Mouse (Mus musculus): ENCODE data around the gene Slc17a9.

The Slc17a9 gene

GRCm38 (mm10) chr2:180695176-180695575 is 29.9 kb upstream of the Slc17a9 start:
- peaks cover 88% of the 10 kb centered on the region for H3K36me3 ChIP-seq (ENCODE audit: insufficient read depth, low read length)
- H3K27me3 ChIP-seq (ENCODE audit: insufficient read depth, low read length): no peaks in the 10 kb centered on the region
- TF ChIP-seq NANOG (IDR thresholded peaks at IDR 0.05; ENCODE audit: borderline replicate concordance, low read length): no peak
- TF ChIP-seq CTCF (conservative IDR thresholded peaks at IDR 0.05; ENCODE audit: low read length): no peak
- TF ChIP-seq POU5F1 (IDR thresholded peaks at IDR 0.05; ENCODE audit: borderline replicate concordance, low read length): no peak
- no peaks in the 10 kb centered on the region for H3K9me3 ChIP-seq (ENCODE audit: low read length)
- H3K4me3 ChIP-seq (replicated peaks; ENCODE audit: low read length): no peak overlapping the region
- peaks cover 99% of the 10 kb centered on the region for H3K4me1 ChIP-seq (replicated peaks; ENCODE audit: low read depth, low read length)

GRCm38 (mm10) chr2:180700457-180700856 is 24.6 kb upstream of the Slc17a9 start:
- Histone ChIP-seq H3K4me3 (replicated peaks; ENCODE audit: low read length) (peak overlapping the region; percentile 99), H3K27me3 (ENCODE audit: insufficient read depth, low read length) (no peaks in the 10 kb centered on the region), H3K9me3 (ENCODE audit: low read length) (no peaks in the 10 kb centered on the region), H3K36me3 (ENCODE audit: insufficient read depth, low read length) (peaks cover 78% of the 10 kb centered on the region), H3K4me1 (replicated peaks; ENCODE audit: low read depth, low read length) (peaks cover 93% of the 10 kb centered on the region)
- TF ChIP-seq POU5F1 (IDR thresholded peaks at IDR 0.05; ENCODE audit: borderline replicate concordance, low read length) (no peak), NANOG (IDR thresholded peaks at IDR 0.05; ENCODE audit: borderline replicate concordance, low read length) (no peak), CTCF (conservative IDR thresholded peaks at IDR 0.05; ENCODE audit: low read length) (no peak)

- Histone ChIP-seq H3K27me3 (ENCODE audit: insufficient read depth, low read length) (no peaks in the 10 kb centered on the region), H3K4me1 (replicated peaks; ENCODE audit: low read depth, low read length) (peaks cover 93% of the 10 kb centered on the region), H3K9me3 (ENCODE audit: low read length) (no peaks in the 10 kb centered on the region), H3K36me3 (ENCODE audit: insufficient read depth, low read length) (peaks cover 78% of the 10 kb centered on the region), H3K4me3 (replicated peaks; ENCODE audit: low read length) (peak overlapping the region; percentile 99)
- TF ChIP-seq CTCF (conservative IDR thresholded peaks at IDR 0.05; ENCODE audit: low read length) (no peak), NANOG (IDR thresholded peaks at IDR 0.05; ENCODE audit: borderline replicate concordance, low read length) (no peak), POU5F1 (IDR thresholded peaks at IDR 0.05; ENCODE audit: borderline replicate concordance, low read length) (no peak)
Observed at GRCm38 (mm10) chr2:180701053-180701766, 23.9 kb upstream of the Slc17a9 start.

GRCm38 (mm10) chr2:180701767-180702621 is 23.1 kb upstream of the Slc17a9 start:
- no peaks in the 10 kb centered on the region for H3K9me3 ChIP-seq (ENCODE audit: low read length)
- no peaks in the 10 kb centered on the region for H3K27me3 ChIP-seq (ENCODE audit: insufficient read depth, low read length)
- peak overlapping the region; percentile 99 for H3K4me3 ChIP-seq (replicated peaks; ENCODE audit: low read length)
- no peak for TF ChIP-seq POU5F1 (IDR thresholded peaks at IDR 0.05; ENCODE audit: borderline replicate concordance, low read length)
- no peak for TF ChIP-seq CTCF (conservative IDR thresholded peaks at IDR 0.05; ENCODE audit: low read length)
- no peak for TF ChIP-seq NANOG (IDR thresholded peaks at IDR 0.05; ENCODE audit: borderline replicate concordance, low read length)
- peaks cover 92% of the 10 kb centered on the region for H3K4me1 ChIP-seq (replicated peaks; ENCODE audit: low read depth, low read length)
- H3K36me3 ChIP-seq (ENCODE audit: insufficient read depth, low read length): peaks cover 77% of the 10 kb centered on the region

GRCm38 (mm10) chr2:180702701-180703149 is 22.3 kb upstream of the Slc17a9 start:
- Histone ChIP-seq H3K27me3 (ENCODE audit: insufficient read depth, low read length) (no peaks in the 10 kb centered on the region), H3K36me3 (ENCODE audit: insufficient read depth, low read length) (peaks cover 78% of the 10 kb centered on the region), H3K9me3 (ENCODE audit: low read length) (no peaks in the 10 kb centered on the region), H3K4me3 (replicated peaks; ENCODE audit: low read length) (peak overlapping the region; percentile 99), H3K4me1 (replicated peaks; ENCODE audit: low read depth, low read length) (peaks cover 92% of the 10 kb centered on the region)
- TF ChIP-seq POU5F1 (IDR thresholded peaks at IDR 0.05; ENCODE audit: borderline replicate concordance, low read length) (no peak), NANOG (IDR thresholded peaks at IDR 0.05; ENCODE audit: borderline replicate concordance, low read length) (no peak), CTCF (conservative IDR thresholded peaks at IDR 0.05; ENCODE audit: low read length) (no peak; the same call in 1 of the 2 replicates)

GRCm38 (mm10) chr2:180703175-180703574 is 21.9 kb upstream of the Slc17a9 start:
- Histone ChIP-seq H3K9me3 (ENCODE audit: low read length) (no peaks in the 10 kb centered on the region), H3K36me3 (ENCODE audit: insufficient read depth, low read length) (peaks cover 78% of the 10 kb centered on the region), H3K4me3 (replicated peaks; ENCODE audit: low read length) (peak overlapping the region; percentile 99), H3K4me1 (replicated peaks; ENCODE audit: low read depth, low read length) (peaks cover 88% of the 10 kb centered on the region), H3K27me3 (ENCODE audit: insufficient read depth, low read length) (no peaks in the 10 kb centered on the region)
- TF ChIP-seq CTCF (conservative IDR thresholded peaks at IDR 0.05; ENCODE audit: low read length): no peak
- TF ChIP-seq NANOG (IDR thresholded peaks at IDR 0.05; ENCODE audit: borderline replicate concordance, low read length): no peak
- TF ChIP-seq POU5F1 (IDR thresholded peaks at IDR 0.05; ENCODE audit: borderline replicate concordance, low read length): no peak

GRCm38 (mm10) chr2:180703645-180704359 is 21.3 kb upstream of the Slc17a9 start:
- Histone ChIP-seq H3K4me1 (replicated peaks; ENCODE audit: low read depth, low read length) (peaks cover 81% of the 10 kb centered on the region), H3K27me3 (ENCODE audit: insufficient read depth, low read length) (no peaks in the 10 kb centered on the region), H3K4me3 (replicated peaks; ENCODE audit: low read length) (peak overlapping the region; percentile 99), H3K9me3 (ENCODE audit: low read length) (no peaks in the 10 kb centered on the region), H3K36me3 (ENCODE audit: insufficient read depth, low read length) (peaks cover 74% of the 10 kb centered on the region)
- TF ChIP-seq POU5F1 (IDR thresholded peaks at IDR 0.05; ENCODE audit: borderline replicate concordance, low read length) (no peak), CTCF (conservative IDR thresholded peaks at IDR 0.05; ENCODE audit: low read length) (no peak), NANOG (IDR thresholded peaks at IDR 0.05; ENCODE audit: borderline replicate concordance, low read length) (no peak)

- Histone ChIP-seq H3K4me1 (replicated peaks; ENCODE audit: low read depth, low read length) (peaks cover 73% of the 10 kb centered on the region), H3K36me3 (ENCODE audit: insufficient read depth, low read length) (peaks cover 68% of the 10 kb centered on the region), H3K9me3 (ENCODE audit: low read length) (no peaks in the 10 kb centered on the region), H3K27me3 (ENCODE audit: insufficient read depth, low read length) (no peaks in the 10 kb centered on the region), H3K4me3 (replicated peaks; ENCODE audit: low read length) (peak overlapping the region; percentile 99)
- TF ChIP-seq CTCF (conservative IDR thresholded peaks at IDR 0.05; ENCODE audit: low read length): no peak
- TF ChIP-seq NANOG (IDR thresholded peaks at IDR 0.05; ENCODE audit: borderline replicate concordance, low read length): no peak
- no peak for TF ChIP-seq POU5F1 (IDR thresholded peaks at IDR 0.05; ENCODE audit: borderline replicate concordance, low read length)
Observed at GRCm38 (mm10) chr2:180704591-180704990, 20.5 kb upstream of the Slc17a9 start.
